Mouse (Mus musculus) olfactory bulb, adult 2 months (tissue): ENCODE data around the gene Dnajc3. TPM values are rescaled to one million over a fixed set of nuclear protein-coding genes. Genes with fewer than 3 reads are reported as not detected.

Experiments
- H3K27ac ChIP-seq: fragments of 200-500 bp; 2 replicates; pipeline ENCODE4 v1.5.1; 2012; ENCODE audit warnings: low read depth, low read length; ENCODE audit not compliant: insufficient read depth
- H3K4me1 ChIP-seq: fragments of 200-500 bp; 2 replicates; pipeline ENCODE4 v1.6.1; 2012; ENCODE audit warnings: low read length; ENCODE audit not compliant: control insufficient read depth, insufficient read depth
- H3K4me3 ChIP-seq: fragments of 200-500 bp; 2 replicates; pipeline ENCODE4 v1.5.1; 2012; ENCODE audit warnings: mild to moderate bottlenecking, low read depth, low read length, moderate library complexity; ENCODE audit not compliant: insufficient read depth
- CTCF ChIP-seq: fragments of 200-500 bp; IDR thresholded peaks from 2 replicates; pipeline ENCODE4 v1.5.1; 2012; ENCODE audit warnings: low read depth, mild to moderate bottlenecking, low read length, moderate library complexity; ENCODE audit not compliant: insufficient read depth
- POLR2A ChIP-seq: fragments of 200-500 bp; IDR thresholded peaks from 2 replicates; pipeline ENCODE4 v1.6.1; 2012; ENCODE audit warnings: mild to moderate bottlenecking, low read depth, low read length, moderate library complexity; ENCODE audit not compliant: insufficient read depth
- WGBS: fragments of 180-500 bp; shearing (Covaris S2); methylation state at CpG from one replicate; pipeline ENCODE4 v1.1.7; 2018; 5-methylcytosine and 5-hydroxymethylcytosine counted together
- polyA plus RNA-seq: library from polyadenylated mRNA; stranded (reverse); fragments of >200 nt; gene quantifications from 2 replicates; pipeline ENCODE4 v1.2.4, GENCODE M21; 2012; ENCODE audit warnings: low replicate concordance; ENCODE audit not compliant: missing spikeins, insufficient read depth, insufficient read length

Gene Dnajc3
- polyA plus RNA-seq, 1 experiment, result not detected

- WGBS, result 1% methylated on average over 55 of the region's 55 CpGs
- 0 out of 2 replicates have a peak, but pooled peaks have one; percentile 36 for TF ChIP-seq POLR2A
- no peak for TF ChIP-seq CTCF
- peak within 1 kb of the TSS; percentile 57 for H3K4me3 ChIP-seq
- peak within 1 kb of the TSS; percentile 42 for H3K27ac ChIP-seq
- H3K4me1 ChIP-seq, result peaks cover 24% of the 10 kb centered on the region
These were observed 12.8 kb upstream of the Dnajc3 start, which contains the start of gene Dzip1 for GRCm38 (mm10) chr14:118924673-118925615. Gene Dzip1 (minus strand): TSS chr14:118925460.

GRCm38 (mm10) chr14:118928565-118928964, 9.2 kb upstream of the Dnajc3 start:
- Histone ChIP-seq H3K27ac (no peak overlapping the region), H3K4me3 (no peak overlapping the region), H3K4me1 (peaks cover 10% of the 10 kb centered on the region)
- 82% methylated on average over 3 of the region's 3 CpGs for WGBS
- TF ChIP-seq POLR2A (no peak), CTCF (no peak)

GRCm38 (mm10) chr14:118929779-118930178, 8.0 kb upstream of the Dnajc3 start:
- no peak for TF ChIP-seq POLR2A
- TF ChIP-seq CTCF, result no peak
- Histone ChIP-seq H3K4me1 (peaks cover 6% of the 10 kb centered on the region), H3K27ac (no peak overlapping the region), H3K4me3 (no peak overlapping the region)
- 90% methylated on average over 2 of the region's 2 CpGs for WGBS

GRCm38 (mm10) chr14:118930777-118931176, 7.0 kb upstream of the Dnajc3 start:
- TF ChIP-seq CTCF (no peak), POLR2A (no peak)
- Histone ChIP-seq H3K4me3 (no peak overlapping the region), H3K27ac (no peak overlapping the region), H3K4me1 (peaks cover 6% of the 10 kb centered on the region)
- WGBS, result 82% methylated on average over 2 of the region's 2 CpGs

- WGBS, result 65% methylated on average over 2 of the region's 2 CpGs
- TF ChIP-seq CTCF (no peak), POLR2A (no peak)
- no peak overlapping the region for H3K27ac ChIP-seq
These were observed 6.6 kb upstream of the Dnajc3 start for GRCm38 (mm10) chr14:118931181-118931580.

GRCm38 (mm10) chr14:118932956-118933355, 4.8 kb upstream of the Dnajc3 start:
- Histone ChIP-seq H3K27ac (no peak overlapping the region), H3K4me1 (peaks cover 3% of the 10 kb centered on the region), H3K4me3 (no peak overlapping the region)
- 75% methylated on average over 8 of the region's 8 CpGs for WGBS
- TF ChIP-seq POLR2A (no peak), CTCF (no peak)

More at GRCm38 (mm10) chr14:118931181-118931580, 6.6 kb upstream of the Dnajc3 start:
- peaks cover 3% of the 10 kb centered on the region for H3K4me1 ChIP-seq
- no peak overlapping the region for H3K4me3 ChIP-seq

- Histone ChIP-seq H3K4me3 (no peak overlapping the region), H3K27ac (no peak overlapping the region), H3K4me1 (peaks cover 3% of the 10 kb centered on the region)
- no peak for TF ChIP-seq CTCF
- TF ChIP-seq POLR2A, result no peak
- WGBS, result 94% methylated on average over 9 of the region's 9 CpGs
These were observed 3.1 kb upstream of the Dnajc3 start for GRCm38 (mm10) chr14:118934686-118935085.

GRCm38 (mm10) chr14:118936236-118936635, 1.5 kb upstream of the Dnajc3 start:
- peaks cover 7% of the 10 kb centered on the region for H3K4me1 ChIP-seq
- TF ChIP-seq POLR2A, result no peak
- no peak for TF ChIP-seq CTCF
- no peak overlapping the region for H3K27ac ChIP-seq
- 73% methylated on average over 3 of the region's 3 CpGs for WGBS
- H3K4me3 ChIP-seq, result no peak overlapping the region

- 42% methylated on average over 4 of the region's 4 CpGs for WGBS
- H3K4me3 ChIP-seq, result peak overlapping the region; percentile 77
- no peak overlapping the region for H3K27ac ChIP-seq
- TF ChIP-seq CTCF (no peak), POLR2A (no peak)
- H3K4me1 ChIP-seq, result peaks cover 5% of the 10 kb centered on the region
These were observed 824 bp upstream of the Dnajc3 start for GRCm38 (mm10) chr14:118936952-118937351.
